Mouse (Mus musculus) heart, adult 2 months (tissue): ENCODE measurements around the gene Cdk9.

ENCODE experiments used
- CTCF ChIP-seq: fragments of 200-600 bp; IDR thresholded peaks from 2 replicates; pipeline ENCODE4 v1.8.1; 2022; ENCODE audit warnings: antibody characterized with exemption, mild to moderate bottlenecking, moderate library complexity
- EP300 ChIP-seq: fragments of 200-500 bp; IDR thresholded peaks from 2 replicates; pipeline ENCODE4 v1.6.1; 2011; ENCODE audit warnings: low read depth, low read length, control low read depth; ENCODE audit not compliant: insufficient read depth
- POLR2A ChIP-seq: fragments of 200-500 bp; IDR thresholded peaks from 2 replicates; pipeline ENCODE4 v1.6.1; 2011; ENCODE audit warnings: mild to moderate bottlenecking, low read depth, low read length, control low read depth; ENCODE audit not compliant: insufficient read depth

GRCm38 (mm10) chr2:32693823-32694411 is 19.0 kb downstream of the Cdk9 start:
- TF ChIP-seq CTCF (peak; percentile 90), POLR2A (peak; percentile 85), EP300 (peak; percentile 45; the same call in 1 of the 2 replicates)
